Mouse (Mus musculus) embryo, embryonic 10.5 days (tissue): ENCODE data around the gene Fhod1.
A peak's percentile ranks its signal among the peaks of the same experiment; 100 is the strongest.
"Not testable (repeated sequence)": the region's sequence is repeated elsewhere in the genome, so short reads cannot be mapped to it uniquely, and the experiment has no call there.

Experiments
- DNase-seq: peaks from one replicate; pipeline ENCODE4 v3.0.0-alpha.2; 2015; ENCODE audit warnings: low spot score

Fhod1 gene

DNA sequence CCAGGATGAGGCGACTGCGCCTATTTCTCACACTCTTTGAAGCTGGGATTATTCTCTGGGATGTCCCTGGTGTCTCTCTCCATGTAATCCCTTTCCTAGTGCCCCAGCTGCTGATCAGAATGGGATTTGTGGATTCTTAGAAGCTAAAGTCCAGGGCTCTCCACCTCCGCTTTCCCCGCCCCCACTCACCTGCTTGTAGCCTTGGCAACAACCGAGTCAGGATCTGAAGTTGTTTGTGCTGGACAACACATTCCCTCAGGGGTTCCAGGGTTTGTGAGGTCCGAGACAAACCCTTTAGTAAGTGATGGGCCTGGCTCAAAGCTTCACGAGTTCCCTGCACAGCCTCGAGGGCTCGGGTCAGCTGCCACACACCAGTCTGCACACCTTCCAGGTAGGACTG, 53.0 kb downstream of the Fhod1 start:
- no peak for DNase-seq

DNA sequence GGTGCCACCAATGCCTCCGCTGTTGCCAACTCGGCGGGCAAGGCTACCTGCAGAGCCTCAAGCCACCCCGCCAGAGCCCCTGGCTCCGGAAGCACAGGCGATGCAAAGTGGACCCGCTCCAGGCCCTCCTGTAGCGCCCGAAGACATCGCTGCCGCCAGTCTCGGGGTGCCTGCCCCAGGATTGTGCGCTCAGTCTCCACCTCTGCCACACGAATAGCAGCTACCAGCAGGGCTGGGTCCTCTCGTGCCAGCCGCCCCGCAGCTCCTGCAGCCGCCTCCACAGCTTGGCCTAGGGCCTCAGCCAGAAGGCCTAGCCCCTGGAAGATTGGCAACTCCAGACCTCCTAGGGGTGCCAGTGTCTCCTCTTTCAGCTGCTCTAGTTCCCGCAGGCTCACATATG, 54.3 kb downstream of the Fhod1 start:
- DNase-seq: no peak

DNA sequence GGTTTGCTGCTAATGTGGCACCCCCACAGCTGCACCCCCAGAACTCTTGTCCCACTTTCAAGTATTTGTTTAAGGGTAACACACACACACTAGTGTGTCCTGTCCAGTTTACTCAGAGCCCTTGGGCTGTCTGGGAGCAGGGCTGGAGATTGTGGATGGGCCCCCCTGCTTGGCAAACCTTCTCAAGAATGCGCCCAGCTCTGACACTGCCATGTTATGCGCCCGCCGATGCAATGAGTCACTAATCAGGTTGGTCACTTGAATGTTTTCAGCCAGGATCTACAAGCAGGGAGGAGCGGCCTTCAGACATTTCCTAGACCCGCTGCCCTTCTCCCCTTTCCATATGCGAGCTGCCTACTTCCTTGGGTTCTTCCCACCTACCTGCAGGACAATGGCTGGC, 55.3 kb downstream of the Fhod1 start:
- DNase-seq: no peak

DNA sequence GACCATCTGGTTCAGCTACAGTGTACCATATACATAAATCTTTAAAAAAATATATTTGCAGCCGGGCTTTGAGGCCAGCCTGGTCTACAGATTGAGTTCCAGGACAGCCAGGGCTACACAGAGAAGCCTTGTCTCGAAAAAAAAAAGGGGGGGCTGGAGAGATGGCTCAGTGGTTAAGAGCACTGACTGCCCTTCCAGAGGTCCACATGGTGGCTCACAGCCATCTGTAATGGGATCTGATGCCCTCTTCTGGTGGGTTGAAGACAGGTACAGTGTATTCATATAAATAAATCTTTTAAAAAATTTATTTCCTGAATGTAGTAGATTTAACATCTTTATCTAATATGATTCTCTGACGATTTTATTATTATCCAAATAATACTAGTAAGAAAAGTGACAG, 56.0 kb downstream of the Fhod1 start:
- not testable (repeated sequence) for DNase-seq

DNA sequence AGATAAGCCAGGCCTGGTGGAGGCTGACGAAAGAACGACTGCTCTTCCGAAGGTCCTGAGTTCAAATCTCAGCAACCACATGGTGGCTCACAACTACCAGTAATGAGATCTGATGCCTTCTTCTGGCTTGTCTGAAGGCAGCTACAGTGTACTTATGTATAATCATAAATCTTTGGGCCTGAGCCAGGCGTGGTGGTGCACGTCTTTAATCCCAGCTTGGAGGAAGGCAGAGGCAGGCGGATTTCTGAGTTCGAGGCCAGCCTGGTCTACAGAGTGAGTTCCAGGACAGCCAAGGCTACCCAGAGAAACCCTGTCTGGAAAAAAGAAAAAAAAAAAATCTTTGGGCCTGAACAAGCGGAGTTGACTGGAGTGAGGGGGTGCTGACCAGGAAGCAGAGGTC, 56.4 kb downstream of the Fhod1 start:
- not testable (repeated sequence) for DNase-seq

DNA sequence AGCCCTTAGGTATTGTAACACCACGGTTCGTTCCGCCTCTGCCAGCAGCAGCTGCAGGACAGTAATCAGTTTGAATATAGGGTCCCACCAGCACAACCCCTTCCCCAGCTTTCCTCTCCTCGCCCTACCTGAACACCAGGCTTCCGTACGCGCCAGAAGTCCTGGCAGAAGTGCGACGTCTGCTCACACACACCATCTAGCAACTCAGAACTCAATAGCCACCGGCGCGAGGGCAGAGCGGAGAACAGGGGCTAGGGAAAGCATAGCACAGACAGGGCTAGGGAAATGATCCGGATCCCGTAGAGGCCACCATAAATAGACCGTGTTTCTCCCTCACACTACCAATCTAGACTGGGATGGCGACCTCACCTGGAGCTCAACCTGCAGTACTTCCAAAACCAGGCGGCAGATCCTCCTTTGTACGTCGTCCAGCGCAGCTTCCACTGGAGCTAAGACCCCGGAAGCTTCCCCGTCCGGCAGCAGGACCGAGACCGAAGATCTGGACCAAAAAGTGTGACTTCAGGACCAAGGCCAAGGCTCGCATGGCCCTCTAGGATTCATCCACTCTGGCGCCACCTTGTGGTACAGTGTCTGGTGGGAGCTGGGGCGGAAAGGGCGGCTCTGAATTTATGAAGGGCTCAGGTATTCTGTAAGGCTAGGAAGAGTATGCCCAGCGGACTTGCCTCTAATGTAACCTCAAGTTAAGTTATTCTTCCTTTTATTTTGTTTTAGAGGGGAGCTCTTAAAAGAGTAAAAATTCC, 57.0 kb downstream of the Fhod1 start:
- peak; percentile 96 for DNase-seq

DNA sequence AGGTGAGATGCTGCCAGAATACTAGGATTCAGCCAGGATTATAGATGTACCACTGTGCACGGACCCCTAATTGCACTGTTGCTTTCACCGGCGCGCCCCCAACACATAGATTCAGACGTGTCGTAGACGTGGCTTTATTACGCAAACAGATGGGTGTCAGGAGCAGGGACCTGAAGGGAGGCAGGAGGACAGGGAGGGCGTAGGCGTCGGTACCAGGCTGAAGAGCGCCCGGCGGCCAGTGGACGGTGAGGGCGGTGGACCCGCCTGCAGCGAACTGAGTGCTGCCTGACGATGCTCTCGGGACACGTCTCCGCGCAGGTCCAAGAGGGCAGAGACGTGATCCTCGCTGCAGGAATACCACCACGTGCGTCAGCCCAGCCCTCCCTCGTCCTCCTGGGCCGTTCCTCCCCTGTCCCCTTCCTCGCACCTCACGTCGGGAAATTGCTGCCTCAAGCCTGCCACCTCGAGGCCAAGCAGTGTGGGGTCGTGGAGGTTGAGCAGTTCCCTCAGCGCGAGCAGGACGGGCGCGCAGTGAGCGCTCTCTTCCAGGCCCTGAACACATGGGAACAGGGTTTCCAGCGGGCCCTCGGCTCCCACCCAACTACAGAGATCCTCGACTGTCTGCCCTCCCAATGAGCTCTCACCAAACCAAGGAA, 57.8 kb downstream of the Fhod1 start, which contains the start of gene 4931428F04Rik:
4931428F04Rik (minus strand) TSS at position 60 of the 656 bp plus-strand sequence.
- DNase-seq: peak; percentile 73

DNA sequence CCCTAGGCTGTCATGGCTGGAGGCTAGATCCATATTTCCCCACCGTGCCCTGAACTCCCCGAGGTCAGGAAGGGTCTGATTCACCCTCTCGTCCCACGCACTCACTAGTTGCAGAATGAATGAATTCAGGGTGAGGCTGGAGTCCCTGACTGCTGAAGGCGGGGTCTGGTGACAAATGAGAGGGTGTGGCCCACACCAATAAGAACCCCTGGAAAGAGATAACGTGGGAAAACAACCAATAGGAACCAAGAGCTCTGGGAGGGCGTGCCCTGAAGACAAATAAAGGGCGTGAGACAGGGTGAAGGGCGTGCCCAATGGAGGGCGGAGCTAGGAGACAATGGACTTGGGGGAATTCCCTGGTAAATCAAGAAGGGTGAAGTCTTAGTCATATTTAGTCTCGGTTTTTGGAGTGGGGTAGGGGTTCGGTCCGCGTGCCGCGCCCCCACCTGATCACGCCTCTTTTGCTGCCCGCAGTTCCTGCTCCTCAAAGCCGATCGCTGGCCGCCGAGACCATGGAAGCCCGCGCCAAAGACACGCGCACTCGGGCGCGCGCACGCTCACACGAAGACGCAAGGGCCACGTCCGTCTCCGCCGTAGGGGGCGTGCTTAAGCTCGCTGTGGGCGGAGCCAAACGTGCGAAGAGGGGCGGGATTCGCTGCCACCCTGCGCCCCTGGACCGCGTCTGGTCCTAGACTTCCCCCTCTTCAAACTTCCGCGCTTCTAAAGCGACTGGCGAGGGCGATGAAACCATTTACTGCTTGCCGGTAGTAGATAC, 58.6 kb downstream of the Fhod1 start:
- peak; percentile 97 for DNase-seq

DNA sequence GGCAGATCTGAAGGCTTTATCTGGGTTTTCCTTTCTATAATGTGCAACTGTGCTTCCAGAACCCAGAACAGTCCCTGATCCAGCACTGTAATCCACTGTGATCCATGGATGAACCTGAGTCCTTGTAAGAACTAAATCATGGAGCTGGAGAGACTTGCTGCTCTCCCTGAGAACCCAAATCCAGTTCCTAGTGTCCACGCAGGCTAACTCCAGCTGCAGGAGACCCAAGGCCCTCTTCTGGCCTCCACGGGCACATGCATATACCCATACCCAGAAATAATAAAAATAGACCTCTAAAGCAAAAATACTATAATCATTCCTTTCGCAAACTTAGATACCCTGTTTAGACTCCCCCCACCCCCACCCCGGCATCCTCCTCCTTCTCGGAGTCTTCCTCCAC, 59.5 kb downstream of the Fhod1 start:
- no peak for DNase-seq

DNA sequence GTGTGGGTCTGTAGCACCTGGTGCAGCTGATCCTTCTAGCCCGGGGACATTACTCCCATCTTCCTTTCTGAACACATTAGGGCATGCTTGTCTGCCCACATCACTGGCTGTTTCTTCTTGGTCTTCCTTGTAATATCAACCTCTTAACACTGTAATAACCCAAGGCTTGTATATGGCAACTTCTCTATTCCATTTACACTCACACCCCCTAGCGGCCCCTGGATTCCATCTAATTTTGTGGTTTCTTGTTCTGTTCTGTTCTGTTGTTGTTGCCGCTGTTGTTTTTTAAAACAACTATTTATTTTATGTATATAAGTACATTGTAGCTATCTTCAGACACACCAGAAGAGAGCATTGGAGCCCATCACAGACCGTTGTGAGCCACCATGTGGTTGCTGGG, 60.8 kb downstream of the Fhod1 start:
- DNase-seq: no peak

DNA sequence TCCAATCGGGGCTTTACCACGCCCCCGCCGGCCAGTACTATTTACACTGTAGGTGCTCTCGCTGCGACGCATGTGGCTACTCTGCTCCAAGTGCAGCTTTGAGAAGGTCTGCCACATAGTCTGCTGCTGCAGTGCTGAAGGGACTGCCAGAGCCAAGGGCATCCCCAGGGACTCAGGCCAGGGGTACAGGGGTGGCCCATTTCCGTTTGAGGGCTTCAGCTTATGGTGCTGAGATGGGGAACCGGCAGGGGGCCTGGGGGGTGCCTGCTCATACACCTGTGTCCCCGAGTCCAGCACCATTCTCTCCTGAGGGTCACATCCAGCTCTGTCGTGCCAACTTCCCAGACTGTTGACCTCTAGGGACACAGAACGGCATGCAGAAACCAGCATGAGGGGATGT, 62.2 kb downstream of the Fhod1 start:
- DNase-seq: no peak

DNA sequence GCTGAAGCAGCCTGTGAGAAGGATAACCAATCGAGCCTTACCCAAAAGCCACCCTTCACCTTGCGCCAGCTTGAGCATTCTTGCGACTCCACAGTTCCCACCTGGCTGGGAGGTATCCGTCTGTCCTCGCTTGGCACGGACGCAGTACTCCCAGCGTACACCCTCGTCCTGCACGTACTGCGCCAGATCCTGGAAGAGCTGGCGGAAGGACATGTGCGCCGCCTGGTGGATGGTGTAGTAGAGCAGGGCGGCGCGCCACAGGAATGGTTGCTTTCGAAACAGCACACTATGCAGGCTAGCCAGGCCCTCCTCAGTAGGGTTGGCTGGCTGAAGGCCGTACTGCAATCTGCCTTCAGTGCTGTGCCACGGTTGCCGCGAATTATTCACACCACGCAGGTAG, 64.7 kb downstream of the Fhod1 start:
- peak; percentile 71 for DNase-seq

DNA sequence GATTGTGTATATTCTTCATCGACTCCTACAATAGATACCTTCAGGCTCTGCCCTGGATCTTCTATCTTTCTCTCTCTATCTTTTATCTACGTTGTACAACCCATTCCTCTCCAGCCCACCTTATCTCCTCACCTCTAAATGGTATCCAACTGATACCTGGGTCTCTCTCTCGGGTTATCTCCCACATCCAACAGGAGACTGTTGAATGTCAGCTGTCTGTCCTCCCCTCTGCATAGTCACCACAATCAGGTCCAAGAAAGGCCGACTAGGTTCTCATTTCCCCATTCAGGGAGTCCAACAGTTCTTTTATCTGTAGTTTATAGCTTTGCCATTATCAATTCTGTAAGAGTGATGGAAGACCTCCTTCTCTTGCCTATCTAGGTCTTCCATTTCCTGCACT, 65.5 kb downstream of the Fhod1 start:
- DNase-seq: no peak

DNA sequence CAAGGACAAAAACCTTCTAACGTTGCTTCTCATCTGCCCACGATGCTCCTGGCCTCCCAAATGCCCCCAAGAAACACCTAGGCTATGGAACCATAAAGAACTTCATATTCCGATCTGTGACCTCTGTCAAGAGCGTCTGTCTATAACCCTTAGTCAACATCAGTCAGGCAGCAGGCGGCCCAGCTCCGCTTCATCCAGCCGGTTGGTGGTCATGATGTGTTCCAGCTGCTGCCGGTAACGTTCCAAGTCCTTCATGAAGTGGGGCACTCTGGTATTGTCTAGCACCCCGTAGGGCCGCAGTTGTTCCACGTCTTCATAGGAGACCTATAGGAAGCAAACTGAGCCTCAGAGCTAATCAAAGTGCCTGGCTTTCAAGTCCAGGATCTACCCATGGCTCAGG, 65.9 kb downstream of the Fhod1 start:
- DNase-seq: no peak

DNA sequence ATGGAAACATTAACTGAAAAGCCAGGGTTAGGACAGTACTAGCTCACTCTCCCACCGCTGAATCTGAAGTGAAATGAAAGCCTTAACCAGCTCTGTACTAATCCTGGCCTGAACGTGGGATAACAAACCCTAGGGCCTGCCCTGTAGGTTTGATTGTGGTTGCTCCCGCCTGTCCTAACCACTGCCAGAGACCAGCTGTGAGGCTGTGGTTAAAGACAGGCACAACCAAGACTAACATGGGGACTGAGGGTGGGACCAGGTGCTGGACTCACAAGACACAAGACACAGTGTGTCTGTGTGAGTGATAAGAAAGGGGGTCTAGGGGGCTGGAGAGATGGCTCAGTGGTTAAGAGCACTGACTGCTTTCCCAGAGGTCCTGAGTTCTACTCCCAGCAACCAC, 67.2 kb downstream of the Fhod1 start:
- DNase-seq: no peak
